Mouse (Mus musculus) gastrocnemius, adult 2 months (tissue): ENCODE data around the gene Mrpl48. TPM values are rescaled to one million over a fixed set of nuclear protein-coding genes. Genes with fewer than 3 reads are reported as not detected.

ENCODE experiments used
- DNase-seq: peaks from one replicate; pipeline ENCODE4 v3.0.0; 2022
- H3K27ac ChIP-seq: fragments of 200-600 bp; 2 replicates; pipeline ENCODE4 v1.8.1; 2022; ENCODE audit warnings: mild to moderate bottlenecking
- H3K4me3 ChIP-seq: fragments of 200-600 bp; 2 replicates; pipeline ENCODE4 v1.8.1; 2022; ENCODE audit warnings: mild to moderate bottlenecking, moderate library complexity
- CTCF ChIP-seq: fragments of 200-600 bp; IDR thresholded peaks from 2 replicates; pipeline ENCODE4 v1.8.1; 2022; ENCODE audit warnings: antibody characterized with exemption, mild to moderate bottlenecking, moderate library complexity
- intact Hi-C: fragments of 180-260 bp; cut with DNase I; formaldehyde crosslinking; loops from one replicate; pipeline ENCODE4 v1.15.1; 2025
- total RNA-seq, 2 experiments: library from RNA; stranded (reverse); gene quantifications; 2 replicates each; pipeline ENCODE4 v1.2.3; 2021

The Mrpl48 gene
- total RNA-seq, 2 experiments from 2014 or later = 55.0 to 60.2 TPM

- intact Hi-C loops = no loop called here
- TF ChIP-seq CTCF = no peak
- DNase-seq = peak; percentile 9
- Histone ChIP-seq H3K4me3 (no peak within 1 kb of the TSS), H3K27ac (no peak within 1 kb of the TSS)
Measured at GRCm38 (mm10) chr7:100514573-100514972, 93.5 kb downstream of the Mrpl48 start, which contains the start of gene Dnajb13. Gene Dnajb13, minus strand, starts transcription at chr7:100514960.

- intact Hi-C loops = no loop called here
- peak; percentile 12 for DNase-seq
- Histone ChIP-seq H3K4me3 (no peak overlapping the region), H3K27ac (no peak overlapping the region)
- no peak for TF ChIP-seq CTCF
Measured at GRCm38 (mm10) chr7:100511602-100512001, 96.5 kb downstream of the Mrpl48 start.

- TF ChIP-seq CTCF = no peak
- DNase-seq = peak; percentile 15
- intact Hi-C loops = no loop called here
- H3K4me3 ChIP-seq = no peak overlapping the region
- no peak overlapping the region for H3K27ac ChIP-seq
Measured at GRCm38 (mm10) chr7:100508670-100509069, 99.4 kb downstream of the Mrpl48 start.

- Histone ChIP-seq H3K4me3 (no peak overlapping the region), H3K27ac (no peak overlapping the region)
- DNase-seq = peak; percentile 10
- TF ChIP-seq CTCF = no peak
- intact Hi-C loops = no loop called here
Measured at GRCm38 (mm10) chr7:100506494-100506893, 101.6 kb downstream of the Mrpl48 start.

GRCm38 (mm10) chr7:100504740-100505487 is 103.2 kb downstream of the Mrpl48 start:
- Histone ChIP-seq H3K27ac (no peak overlapping the region), H3K4me3 (no peak overlapping the region)
- peak; percentile 10 for DNase-seq
- no peak for TF ChIP-seq CTCF
- intact Hi-C loops = no loop called here

GRCm38 (mm10) chr7:100503076-100503475 is 105.0 kb downstream of the Mrpl48 start:
- no peak for DNase-seq
- intact Hi-C loops = no loop called here
- no peak for TF ChIP-seq CTCF
- no peak overlapping the region for H3K4me3 ChIP-seq
- H3K27ac ChIP-seq = no peak overlapping the region

- no peak for DNase-seq
- Histone ChIP-seq H3K4me3 (no peak overlapping the region), H3K27ac (no peak overlapping the region)
- intact Hi-C loops = no loop called here
- no peak for TF ChIP-seq CTCF
Measured at GRCm38 (mm10) chr7:100502374-100502922, 105.7 kb downstream of the Mrpl48 start.

- intact Hi-C loops = no loop called here
- Histone ChIP-seq H3K4me3 (no peak overlapping the region), H3K27ac (no peak overlapping the region)
- no peak for TF ChIP-seq CTCF
- no peak for DNase-seq
Measured at GRCm38 (mm10) chr7:100501844-100502373, 106.2 kb downstream of the Mrpl48 start.

- no peak for DNase-seq
- intact Hi-C loops = no loop called here
- TF ChIP-seq CTCF = no peak
Measured at GRCm38 (mm10) chr7:100501027-100501843, 106.9 kb downstream of the Mrpl48 start.

GRCm38 (mm10) chr7:100500276-100500977 is 107.7 kb downstream of the Mrpl48 start:
- DNase-seq = no peak
- no peak overlapping the region for H3K4me3 ChIP-seq
- no peak for TF ChIP-seq CTCF
- H3K27ac ChIP-seq = no peak overlapping the region
- intact Hi-C loops = no loop called here

More at GRCm38 (mm10) chr7:100501027-100501843, 106.9 kb downstream of the Mrpl48 start:
- Histone ChIP-seq H3K4me3 (no peak overlapping the region), H3K27ac (no peak overlapping the region)

GRCm38 (mm10) chr7:100499465-100499864 is 108.6 kb downstream of the Mrpl48 start:
- intact Hi-C loops = no loop called here
- no peak for TF ChIP-seq CTCF

GRCm38 (mm10) chr7:100497982-100498381 is 110.1 kb downstream of the Mrpl48 start:
- H3K27ac ChIP-seq = no peak overlapping the region
- intact Hi-C loops = no loop called here
- DNase-seq = no peak
- no peak for TF ChIP-seq CTCF
- H3K4me3 ChIP-seq = no peak overlapping the region

More at GRCm38 (mm10) chr7:100499465-100499864, 108.6 kb downstream of the Mrpl48 start:
- no peak overlapping the region for H3K27ac ChIP-seq
- no peak for DNase-seq
- H3K4me3 ChIP-seq = no peak overlapping the region
